Mouse (Mus musculus) testis, adult 2 months (tissue): Measurements from ENCODE around the gene Atp6ap1l.

Source experiments
- CTCF ChIP-seq: fragments of 200-500 bp; IDR thresholded peaks from 2 replicates; pipeline ENCODE4 v1.5.1; 2012; ENCODE audit warnings: low read depth, mild to moderate bottlenecking, inconsistent platforms, low read length, moderate library complexity; ENCODE audit not compliant: control insufficient read depth, insufficient read depth, insufficient replicate concordance
- POLR2A ChIP-seq: fragments of 200-500 bp; IDR thresholded peaks from 2 replicates; pipeline ENCODE4 v1.6.1; 2012; ENCODE audit warnings: low read depth, mild to moderate bottlenecking, inconsistent platforms, low read length, moderate library complexity; ENCODE audit not compliant: control insufficient read depth

GRCm38 (mm10) chr13:90869157-90869556, 36.0 kb downstream of the Atp6ap1l start:
- TF ChIP-seq CTCF: no peak
- TF ChIP-seq POLR2A: no peak
